Mouse (Mus musculus): ENCODE measurements around the gene Sart1. TPM values are rescaled to one million over a fixed set of nuclear protein-coding genes. Genes with fewer than 3 reads are reported as not detected.
A peak's percentile ranks its signal among the peaks of the same experiment; 100 is the strongest.
"Not testable (repeated sequence)": the region's sequence is repeated elsewhere in the genome, so short reads cannot be mapped to it uniquely, and the experiment has no call there.

The Sart1 gene
- total RNA-seq, 2 experiments from 2014 or later = 75.6 to 103 TPM

- intact Hi-C loops (cut with DNase I) = no loop called here
- DNase-seq (ENCODE audit: low spot score in 2 of 2) = no peak
Observed at GRCm38 (mm10) chr19:5419630-5420029, 31.1 kb upstream of the Sart1 start.

GRCm38 (mm10) chr19:5418750-5419466, 30.4 kb upstream of the Sart1 start:
- DNase-seq (ENCODE audit: low spot score in 2 of 2) = no peak
- intact Hi-C loops (cut with DNase I) = no loop called here

GRCm38 (mm10) chr19:5414534-5414957, 26.0 kb upstream of the Sart1 start:
- intact Hi-C loops (cut with DNase I) = no loop called here

GRCm38 (mm10) chr19:5413840-5414239, 25.3 kb upstream of the Sart1 start:
- intact Hi-C loops (cut with DNase I) = no loop called here

More at GRCm38 (mm10) chr19:5414534-5414957, 26.0 kb upstream of the Sart1 start:
- DNase-seq (ENCODE audit: low spot score in 2 of 2) = no peak

GRCm38 (mm10) chr19:5411961-5412360, 23.5 kb upstream of the Sart1 start:
- intact Hi-C loops (cut with DNase I) = no loop called here
- no peak for DNase-seq (ENCODE audit: low spot score in 2 of 2)

More at GRCm38 (mm10) chr19:5413840-5414239, 25.3 kb upstream of the Sart1 start:
- no peak for DNase-seq (ENCODE audit: low spot score in 2 of 2)

GRCm38 (mm10) chr19:5410641-5411040, 22.1 kb upstream of the Sart1 start:
- intact Hi-C loops (cut with DNase I) = no loop called here
- no peak for DNase-seq (ENCODE audit: low spot score in 2 of 2)

- DNase-seq (ENCODE audit: low spot score in 2 of 2) = no peak
- intact Hi-C loops (cut with DNase I) = no loop called here
Observed at GRCm38 (mm10) chr19:5409068-5409467, 20.6 kb upstream of the Sart1 start.

GRCm38 (mm10) chr19:5408057-5409001, 19.8 kb upstream of the Sart1 start:
- no peak for DNase-seq (ENCODE audit: low spot score in 2 of 2)
- intact Hi-C loops (cut with DNase I) = no loop called here

- DNase-seq (ENCODE audit: low spot score in 2 of 2) = peak in 1 of 2 experiments; percentile 40
- intact Hi-C loops (cut with DNase I) = no loop called here
Observed at GRCm38 (mm10) chr19:5407133-5407532, 18.6 kb upstream of the Sart1 start.

- peak in 1 of 2 experiments; percentile 43 for DNase-seq (ENCODE audit: low spot score in 2 of 2)
- intact Hi-C loops (cut with DNase I) = not testable (repeated sequence)
Observed at GRCm38 (mm10) chr19:5406531-5407126, 18.1 kb upstream of the Sart1 start.

GRCm38 (mm10) chr19:5405924-5406323, 17.4 kb upstream of the Sart1 start:
- intact Hi-C loops (cut with DNase I) = no loop called here
- no peak for DNase-seq (ENCODE audit: low spot score in 2 of 2)

- intact Hi-C loops (cut with DNase I) = no loop called here
- DNase-seq (ENCODE audit: low spot score in 2 of 2) = no peak
Observed at GRCm38 (mm10) chr19:5402293-5402692, 13.8 kb upstream of the Sart1 start, which contains the start of gene Tsga10ip. TSS of gene Tsga10ip (minus strand) at chr19:5402526.

GRCm38 (mm10) chr19:5401073-5401472, 12.6 kb upstream of the Sart1 start:
- not testable (repeated sequence) for DNase-seq (ENCODE audit: low spot score in 2 of 2)

GRCm38 (mm10) chr19:5395371-5395770, 6.9 kb upstream of the Sart1 start:
- intact Hi-C loops (cut with DNase I) = no loop called here
- no peak for DNase-seq (ENCODE audit: low spot score in 2 of 2)

More at GRCm38 (mm10) chr19:5401073-5401472, 12.6 kb upstream of the Sart1 start:
- intact Hi-C loops (cut with DNase I) = not testable (repeated sequence)

GRCm38 (mm10) chr19:5394168-5394567, 5.7 kb upstream of the Sart1 start:
- intact Hi-C loops (cut with DNase I) = no loop called here
- no peak for DNase-seq (ENCODE audit: low spot score in 2 of 2)

- no peak for DNase-seq (ENCODE audit: low spot score in 2 of 2)
Observed at GRCm38 (mm10) chr19:5392892-5393291, 4.4 kb upstream of the Sart1 start.

GRCm38 (mm10) chr19:5390416-5390815, 1.9 kb upstream of the Sart1 start:
- DNase-seq (ENCODE audit: low spot score in 2 of 2) = no peak
- intact Hi-C loops (cut with DNase I) = no loop called here

More at GRCm38 (mm10) chr19:5392892-5393291, 4.4 kb upstream of the Sart1 start:
- intact Hi-C loops (cut with DNase I) = no loop called here

GRCm38 (mm10) chr19:5389647-5390046, 1.1 kb upstream of the Sart1 start:
- intact Hi-C loops (cut with DNase I) = no loop called here
- no peak for DNase-seq (ENCODE audit: low spot score in 2 of 2)

- intact Hi-C loops (cut with DNase I) = loop anchor here (1.0 kb wide), 1 partner anchor 22 kb away; the partner anchor contains the start of gene Eif1ad
- no peak for DNase-seq (ENCODE audit: low spot score in 2 of 2)
Observed at GRCm38 (mm10) chr19:5388011-5388441, 477 bp downstream of the Sart1 start.

- no peak for DNase-seq (ENCODE audit: low spot score in 2 of 2)
- intact Hi-C loops (cut with DNase I) = no loop called here
Observed at GRCm38 (mm10) chr19:5384715-5385114, 3.8 kb downstream of the Sart1 start.

Measured in left cerebral cortex, postnatal 36 days (tissue).